Mouse (Mus musculus) spleen, adult 2 months (tissue): ENCODE data around the gene Ugt1a2. TPM values are rescaled to one million over a fixed set of nuclear protein-coding genes. Genes with fewer than 3 reads are reported as not detected.
"Not testable (repeated sequence)": the region's sequence is repeated elsewhere in the genome, so short reads cannot be mapped to it uniquely, and the experiment has no call there.

Experiments used
- DNase-seq, 2 experiments: peaks; one replicate each; pipeline versions ENCODE4 v3.0.0 to v3.0.0-alpha.2; 2012 to 2021; ENCODE audit warnings: low spot score in 2 of 2, low read depth in 1 of 2
- H3K27ac ChIP-seq: fragments of 200-500 bp; 2 replicates; pipeline ENCODE4 v1.5.1; 2012; ENCODE audit warnings: low read length, inconsistent platforms; ENCODE audit not compliant: insufficient read depth
- H3K27me3 ChIP-seq: fragments of 200-500 bp; 2 replicates; pipeline ENCODE4 v1.6.1; 2012; ENCODE audit warnings: mild to moderate bottlenecking, moderate library complexity, low read length, inconsistent platforms; ENCODE audit not compliant: control insufficient read depth, insufficient read depth
- H3K36me3 ChIP-seq: fragments of 200-500 bp; 2 replicates; pipeline ENCODE4 v1.6.1; 2012; ENCODE audit warnings: mild to moderate bottlenecking, low read length, inconsistent platforms; ENCODE audit not compliant: control insufficient read depth, insufficient read depth
- H3K4me1 ChIP-seq: fragments of 200-500 bp; 2 replicates; pipeline ENCODE4 v1.6.1; 2011; ENCODE audit warnings: inconsistent platforms; ENCODE audit not compliant: control insufficient read depth, insufficient read depth, insufficient read length
- H3K4me3 ChIP-seq: fragments of 200-500 bp; 2 replicates; pipeline ENCODE4 v1.5.1; 2011; ENCODE audit warnings: mild to moderate bottlenecking, inconsistent platforms; ENCODE audit not compliant: insufficient read depth, insufficient read length; ENCODE audit errors: extremely low read depth
- CTCF ChIP-seq: fragments of 200-500 bp; IDR thresholded peaks from 2 replicates; pipeline ENCODE4 v1.5.1; 2011; ENCODE audit warnings: mild to moderate bottlenecking, inconsistent platforms; ENCODE audit not compliant: insufficient read depth, insufficient read length, insufficient replicate concordance; ENCODE audit errors: extremely low read depth
- POLR2A ChIP-seq: fragments of 200-500 bp; IDR thresholded peaks from 2 replicates; pipeline ENCODE4 v1.6.1; 2011; ENCODE audit warnings: low read depth, low read length, inconsistent platforms
- WGBS: fragments of 180-500 bp; shearing (Covaris S2); methylation state at CpG from one replicate; pipeline ENCODE4 v1.1.7; 2018; 5-methylcytosine and 5-hydroxymethylcytosine counted together
- polyA plus RNA-seq: library from polyadenylated mRNA; depleted of rRNA; stranded (reverse); fragments of >200 nt; gene quantifications from 2 replicates; pipeline ENCODE4 v1.2.3, GENCODE M21; 2012; rRNA removed

The Ugt1a2 gene
- polyA plus RNA-seq: 0.13 and 0.15 TPM in 2 replicates

GRCm38 (mm10) chr1:88200456-88200855 is at the start of gene Ugt1a2:
Ugt1a2 (plus strand) TSS chr1:88200601.
- Histone ChIP-seq H3K4me1 (peaks cover 3% of the 10 kb centered on the region; the same call in 1 of the 2 replicates), H3K27me3 (no peaks in the 10 kb centered on the region), H3K27ac (no peak within 1 kb of the TSS), H3K4me3 (no peak within 1 kb of the TSS), H3K36me3 (no peaks in the 10 kb centered on the region)
- 90% methylated on average over 7 of the region's 7 CpGs for WGBS
- no peak for TF ChIP-seq POLR2A
- no peak for TF ChIP-seq CTCF
- DNase-seq: no peak

GRCm38 (mm10) chr1:88158430-88158829 is 42.0 kb upstream of the Ugt1a2 start:
- WGBS: 50% methylated on average over 2 of the region's 2 CpGs
- TF ChIP-seq CTCF: no peak
- no peak for TF ChIP-seq POLR2A
- no peak for DNase-seq
- Histone ChIP-seq H3K4me1 (no peaks in the 10 kb centered on the region), H3K27ac (no peak overlapping the region), H3K4me3 (no peak overlapping the region), H3K36me3 (no peaks in the 10 kb centered on the region), H3K27me3 (no peaks in the 10 kb centered on the region)

- DNase-seq: no peak
- no peak for TF ChIP-seq CTCF
- no peak for TF ChIP-seq POLR2A
- Histone ChIP-seq H3K36me3 (no peaks in the 10 kb centered on the region), H3K4me1 (no peaks in the 10 kb centered on the region), H3K4me3 (no peak within 1 kb of the TSS), H3K27me3 (no peaks in the 10 kb centered on the region), H3K27ac (no peak within 1 kb of the TSS)
- 94% methylated on average over 5 of the region's 5 CpGs for WGBS
Measured at GRCm38 (mm10) chr1:88165711-88166110, 34.7 kb upstream of the Ugt1a2 start, which contains the start of gene Ugt1a5. Ugt1a5 (plus strand) TSS chr1:88166012.

GRCm38 (mm10) chr1:88172190-88172589 is 28.2 kb upstream of the Ugt1a2 start:
- not testable (repeated sequence) for DNase-seq, H3K4me1 ChIP-seq, H3K4me3 ChIP-seq, H3K27me3 ChIP-seq, H3K36me3 ChIP-seq, H3K27ac ChIP-seq
- WGBS: 80% methylated on average over 7 of the region's 7 CpGs

- TF ChIP-seq CTCF: no peak
- TF ChIP-seq POLR2A: no peak
- Histone ChIP-seq H3K27me3 (no peaks in the 10 kb centered on the region), H3K4me1 (no peaks in the 10 kb centered on the region), H3K36me3 (no peaks in the 10 kb centered on the region), H3K4me3 (no peak overlapping the region), H3K27ac (no peak overlapping the region)
- WGBS: 95% methylated on average over 1 of the region's 1 CpGs
- DNase-seq: no peak
Measured at GRCm38 (mm10) chr1:88179657-88180056, 20.7 kb upstream of the Ugt1a2 start.

- Histone ChIP-seq H3K27ac (no peak overlapping the region), H3K36me3 (no peaks in the 10 kb centered on the region), H3K27me3 (no peaks in the 10 kb centered on the region), H3K4me3 (no peak overlapping the region), H3K4me1 (no peaks in the 10 kb centered on the region)
- 96% methylated on average over 5 of the region's 5 CpGs for WGBS
- no peak for DNase-seq
- TF ChIP-seq CTCF (no peak), POLR2A (no peak)
Measured at GRCm38 (mm10) chr1:88186325-88186935, 14.0 kb upstream of the Ugt1a2 start.

GRCm38 (mm10) chr1:88192136-88192535 is 8.3 kb upstream of the Ugt1a2 start:
- H3K4me3 ChIP-seq: no peak overlapping the region
- no peaks in the 10 kb centered on the region for H3K36me3 ChIP-seq
- H3K27me3 ChIP-seq: no peaks in the 10 kb centered on the region
- no peak for DNase-seq
- H3K27ac ChIP-seq: no peak overlapping the region
- TF ChIP-seq CTCF: no peak
- TF ChIP-seq POLR2A: no peak
- no peaks in the 10 kb centered on the region for H3K4me1 ChIP-seq
- WGBS: 86% methylated on average over 3 of the region's 3 CpGs
